Mouse (Mus musculus) lung, postnatal 0 days (tissue): ENCODE results near the gene Atl3.

ENCODE experiments used
- CTCF ChIP-seq: IDR thresholded peaks from 2 replicates; pipeline ENCODE4 v1.5.1; 2016; ENCODE audit warnings: antibody characterized with exemption, mild to moderate bottlenecking
- EP300 ChIP-seq: IDR thresholded peaks from 2 replicates; pipeline ENCODE4 v1.6.1; 2016; ENCODE audit warnings: antibody characterized with exemption, mild to moderate bottlenecking, control low read depth

DNA sequence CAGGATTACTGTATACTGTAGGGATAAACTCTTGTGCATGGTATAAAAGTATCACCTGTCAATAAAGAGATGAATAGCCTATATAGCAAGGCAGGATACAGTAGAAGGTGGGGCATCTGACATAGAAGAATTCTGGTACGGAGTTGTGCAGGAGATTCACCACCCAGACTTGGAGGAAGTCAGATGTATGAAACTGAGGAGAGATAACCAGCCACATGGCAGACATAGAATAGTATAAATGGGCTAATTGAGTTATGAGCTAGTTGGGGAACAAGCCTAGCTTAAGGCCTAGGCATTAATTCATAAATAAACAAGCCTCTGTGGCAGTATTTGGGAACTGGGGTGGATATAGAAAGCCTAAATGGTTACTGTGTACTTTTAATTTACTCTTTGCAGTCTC lies 22.6 kb downstream of the Atl3 start:
- TF ChIP-seq CTCF, result no peak
- no peak for TF ChIP-seq EP300
